In genomic region chr10:42089235-42089625, GRCm38 (mm10) we compare ENCODE assay signal across 8 mouse cellular contexts.
DNase-seq lines count a peak whose midpoint lies in the region; ATAC-seq and TF ChIP-seq lines count a peak whose summit lies in the region.

No protein-coding gene starts in this region.

- H3K4me3 ChIP-seq in intestine, embryonic 14.5 days (ENCODE audit: low read depth, low read length), result no peak overlapping the region
- H3K4me3 ChIP-seq in myocyte, result no peak overlapping the region

- peak; percentile 45; the same call in 1 of the 2 replicates for ATAC-seq in frontal cortex, adult (ENCODE audit: low TSS enrichment)
- ATAC-seq in intestine, embryonic 14.5 days (replicated peaks; ENCODE audit: low FRiP score, low TSS enrichment, low read depth), result 0 out of 2 replicates have a peak, but pooled peaks have one; percentile 65

- no peak for DNase-seq in frontal cortex, postnatal 10 days (ENCODE audit: low spot score in 2 of 2)
- peak; percentile 59 for DNase-seq in adrenal gland, postnatal 10 days
- DNase-seq in gonadal fat pad, adult 2 months (ENCODE audit: low read depth), result peak; percentile 70
- peak; percentile 70 for DNase-seq in intestine, embryonic 14.5 days (ENCODE audit: low spot score)
- DNase-seq in left cerebral cortex, postnatal 4 days, result peak; percentile 73
- DNase-seq in urinary bladder, postnatal 25 days (ENCODE audit: low spot score), result peak; percentile 66

- no peaks in the 10 kb centered on the region for H3K79me2 ChIP-seq in myocyte (ENCODE audit: control insufficient read depth, insufficient read depth)

- no peaks in the 10 kb centered on the region for H3K27me3 ChIP-seq in intestine, embryonic 14.5 days (replicated peaks; ENCODE audit: control insufficient read depth, insufficient read depth, low read length)
- H3K27me3 ChIP-seq in myocyte (ENCODE audit: control insufficient read depth, insufficient read depth, insufficient read length), result no peaks in the 10 kb centered on the region

- WGBS in intestine, embryonic 14.5 days, result 6% methylated on average over 3 of the region's 3 CpGs

- H3K36me3 ChIP-seq in intestine, embryonic 14.5 days (ENCODE audit: control insufficient read depth, insufficient read depth, low read length), result no peaks in the 10 kb centered on the region
- no peaks in the 10 kb centered on the region for H3K36me3 ChIP-seq in myocyte (ENCODE audit: control insufficient read depth, insufficient read depth)

- H3K27ac ChIP-seq in intestine, embryonic 14.5 days (ENCODE audit: low read depth), result 0 out of 2 replicates have a peak overlapping the region, but pooled peaks have one; percentile 16

- peak overlapping the region; percentile 14; the same call in 1 of the 2 replicates for H3K4me2 ChIP-seq in intestine, embryonic 14.5 days (ENCODE audit: low read length)
- peak overlapping the region; percentile 55 for H3K4me2 ChIP-seq in myocyte (ENCODE audit: low read depth)

- H3K4me1 ChIP-seq in intestine, embryonic 14.5 days (replicated peaks; ENCODE audit: control insufficient read depth, insufficient read depth, low read length), result peaks cover 17% of the 10 kb centered on the region

- intact Hi-C loops in left cerebral cortex, postnatal 4 days (cut with DNase I), result no loop called here

- H3K9me3 ChIP-seq in intestine, embryonic 14.5 days (ENCODE audit: control insufficient read depth, low read length), result peaks cover 4% of the 10 kb centered on the region; the same call in 1 of the 2 replicates

- H3K9ac ChIP-seq in intestine, embryonic 14.5 days (ENCODE audit: low read length), result no peak overlapping the region

- H3ac ChIP-seq in myocyte (ENCODE audit: control insufficient read depth, insufficient read length), result no peak overlapping the region

- no peak for TF ChIP-seq POLR2A in myocyte (IDR thresholded peaks at IDR 0.05; ENCODE audit: insufficient read length, low read depth)

TF ChIP-seq in myocyte, 11 proteins besides CTCF, POLR2A, EP300 and RAD21:
- TF ChIP-seq SRF (IDR thresholded peaks at IDR 0.05; ENCODE audit: control insufficient read depth, insufficient read length, low read depth), result no peak
- TF ChIP-seq MYOD1 (IDR thresholded peaks at IDR 0.05; ENCODE audit: control insufficient read depth in 1 of 3, insufficient read length in 2 of 3, low read depth in 2 of 3), result peak in 2 of 3 experiments; percentile 40 to 80
- peak in 2 of 3 experiments; percentile 61 to 76 for TF ChIP-seq MYOG (IDR thresholded peaks at IDR 0.05; ENCODE audit: control insufficient read depth in 1 of 3, insufficient read depth in 1 of 3, insufficient read length in 2 of 3, low read depth in 2 of 3)
- peak; percentile 16 for TF ChIP-seq TCF3 (IDR thresholded peaks at IDR 0.05; ENCODE audit: insufficient read length, low read depth)

Comparison
In these comparisons a context has a peak if more than half of its experiments do, and no peak if none do; other contexts are left out.
1. DNase-seq: peak in adrenal gland, postnatal 10 days (single experiment), gonadal fat pad, adult 2 months (single experiment), intestine, embryonic 14.5 days (single experiment), left cerebral cortex, postnatal 4 days (single experiment) and urinary bladder, postnatal 25 days (single experiment); none in frontal cortex, postnatal 10 days (0 of 2).